Comparison of ENCODE assay signal across 28 mouse cellular contexts in the genomic region with DNA sequence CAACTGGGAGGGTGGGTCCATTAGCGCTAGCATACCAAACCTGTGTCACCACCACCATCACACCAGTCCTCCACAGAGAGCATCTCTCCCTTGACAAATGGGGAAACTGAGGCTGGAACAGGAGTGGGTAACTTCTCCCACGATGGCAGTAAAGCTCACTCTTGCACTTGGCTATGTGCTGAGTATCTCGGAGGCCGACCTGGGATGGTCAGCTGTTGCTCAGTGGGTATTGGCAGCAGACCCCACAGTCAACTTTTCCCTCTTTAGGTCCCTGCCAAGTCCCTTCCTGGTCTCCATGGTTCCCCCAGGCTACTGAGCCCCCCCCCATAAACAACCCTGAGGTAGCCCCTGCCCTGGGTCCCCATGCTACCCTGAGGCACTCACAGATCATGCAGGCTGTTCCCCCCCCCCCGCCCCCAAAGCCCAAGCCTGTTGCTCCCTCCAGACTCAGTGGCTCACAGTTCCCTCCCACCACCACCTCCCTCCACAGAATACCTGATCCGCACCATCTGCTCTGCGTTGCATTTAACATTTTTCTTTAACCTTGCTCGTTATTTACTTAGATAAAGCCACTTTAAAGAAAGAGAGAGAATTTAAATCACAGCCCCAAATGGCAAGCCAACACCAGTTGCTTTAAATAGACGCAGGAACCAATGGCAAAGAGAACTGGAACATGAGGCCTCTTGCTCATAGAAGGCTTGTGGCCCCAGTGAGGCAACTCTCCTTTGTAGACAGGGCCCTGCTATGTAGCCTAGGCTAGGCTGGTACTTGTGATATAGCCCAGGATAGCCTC. TPM values are rescaled to one million over a fixed set of nuclear protein-coding genes. Genes with fewer than 3 reads are reported as not detected.
DNase-seq lines count a peak whose midpoint lies in the region; ATAC-seq and TF ChIP-seq lines count a peak whose summit lies in the region.
"Had no signal": no experiment of that assay in that cellular context is flagged by ENCODE, and none has a peak within 500 bp of the region (broad histone marks: within the 10 kb centered on the region; RNA-seq: fewer than 3 reads in every experiment).

No protein-coding gene starts in this region.

- no peak overlapping the region for H3K4me2 ChIP-seq in hindbrain, embryonic 16.5 days (ENCODE audit: low read length)
- H3K4me2 ChIP-seq in hindbrain, embryonic 12.5 days (replicated peaks): no peak overlapping the region
- H3K4me2 ChIP-seq: embryonic facial prominence, embryonic 13.5 days; forebrain, embryonic 12.5 days; forebrain, embryonic 15.5 days; heart, embryonic 12.5 days; heart, embryonic 15.5 days; intestine, embryonic 15.5 days had no signal

- H3K4me3 ChIP-seq in hindbrain, embryonic 16.5 days (ENCODE audit: low read length): no peak overlapping the region
- no peak overlapping the region for H3K4me3 ChIP-seq in hindbrain, embryonic 12.5 days
- H3K4me3 ChIP-seq in left cerebral cortex, adult 2 months: no peak overlapping the region
- H3K4me3 ChIP-seq: embryonic facial prominence, embryonic 10.5 days; embryonic facial prominence, embryonic 13.5 days; erythroblast, embryonic 14.5 days; forebrain, embryonic 12.5 days; forebrain, embryonic 15.5 days; heart, embryonic 12.5 days; heart, embryonic 15.5 days; intestine, embryonic 15.5 days had no signal

- peak; percentile 68 to 79 for DNase-seq in cerebellum, postnatal 10 days
- no peak for DNase-seq in cerebellum, adult 11 months
- DNase-seq in left cerebral cortex, adult 2 months (ENCODE audit: extremely low spot score in 1 of 2, low spot score in 2 of 2): no peak
- no peak for DNase-seq in left cerebral cortex, adult 18-20 months (ENCODE audit: low spot score in 2 of 2)
- peak; percentile 57 for DNase-seq in brain, adult 2 months (ENCODE audit: low read depth, low spot score)
- DNase-seq in right cerebral cortex, adult 18-20 months: no peak
- DNase-seq: adrenal gland, postnatal 10 days; adrenal gland, postnatal 36 days; B cell, adult 2 months; embryo, embryonic 11 days; gastrocnemius, postnatal 25 days; heart, adult 18-20 months; heart, postnatal 10 days; heart, postnatal 36 days; kidney, adult 11 months had no signal

- no peak for TF ChIP-seq CTCF in left cerebral cortex, adult 2 months (IDR thresholded peaks at IDR 0.05)

- WGBS in hindbrain, embryonic 16.5 days: 58% methylated on average over 9 of the region's 9 CpGs
- 83% methylated on average over 9 of the region's 9 CpGs for WGBS in hindbrain, embryonic 12.5 days

- no peaks in the 10 kb centered on the region for H3K9me3 ChIP-seq in hindbrain, embryonic 16.5 days (ENCODE audit: control insufficient read depth, low read length)
- no peaks in the 10 kb centered on the region for H3K9me3 ChIP-seq in hindbrain, embryonic 12.5 days (replicated peaks)
- H3K9me3 ChIP-seq: embryonic facial prominence, embryonic 10.5 days; embryonic facial prominence, embryonic 13.5 days; forebrain, embryonic 12.5 days; forebrain, embryonic 15.5 days; heart, embryonic 12.5 days; heart, embryonic 15.5 days; intestine, embryonic 15.5 days had no signal

- no peak overlapping the region for H3K27ac ChIP-seq in hindbrain, embryonic 16.5 days (ENCODE audit: low read depth, low read length)
- no peak overlapping the region for H3K27ac ChIP-seq in hindbrain, embryonic 12.5 days
- H3K27ac ChIP-seq in left cerebral cortex, adult 2 months: peak overlapping the region; percentile 59
- H3K27ac ChIP-seq: embryonic facial prominence, embryonic 10.5 days; embryonic facial prominence, embryonic 13.5 days; forebrain, embryonic 12.5 days; forebrain, embryonic 15.5 days; heart, embryonic 15.5 days; intestine, embryonic 15.5 days had no signal

- intact Hi-C loops in left cerebral cortex, adult 2 months (cut with DNase I): no loop called here

- H3K27me3 ChIP-seq in hindbrain, embryonic 16.5 days (replicated peaks; ENCODE audit: control insufficient read depth, insufficient read depth, low read length): no peaks in the 10 kb centered on the region
- peaks cover 6% of the 10 kb centered on the region; the same call in 1 of the 2 replicates for H3K27me3 ChIP-seq in hindbrain, embryonic 12.5 days
- H3K27me3 ChIP-seq: forebrain, embryonic 15.5 days; intestine, embryonic 15.5 days had no signal

- ATAC-seq in hindbrain, embryonic 16.5 days: 0 out of 2 replicates have a peak, but pooled peaks have one; percentile 32
- no peak for ATAC-seq in hindbrain, embryonic 12.5 days (ENCODE audit: low FRiP score)
- ATAC-seq: forebrain, embryonic 15.5 days; intestine, embryonic 15.5 days; Patski had no signal

- H3K9ac ChIP-seq in hindbrain, embryonic 16.5 days (ENCODE audit: low read depth, low read length): no peak overlapping the region
- no peak overlapping the region for H3K9ac ChIP-seq in hindbrain, embryonic 12.5 days
- H3K9ac ChIP-seq: embryonic facial prominence, embryonic 13.5 days; forebrain, embryonic 12.5 days; forebrain, embryonic 15.5 days; heart, embryonic 12.5 days; heart, embryonic 15.5 days; intestine, embryonic 15.5 days had no signal

- H3K36me3 ChIP-seq in hindbrain, embryonic 16.5 days (ENCODE audit: control insufficient read depth, insufficient read depth, low read length): no peaks in the 10 kb centered on the region
- no peaks in the 10 kb centered on the region for H3K36me3 ChIP-seq in hindbrain, embryonic 12.5 days
- H3K36me3 ChIP-seq: embryonic facial prominence, embryonic 10.5 days; embryonic facial prominence, embryonic 13.5 days; forebrain, embryonic 12.5 days; forebrain, embryonic 15.5 days; G1E; heart, embryonic 12.5 days; heart, embryonic 15.5 days; intestine, embryonic 15.5 days had no signal

- peaks cover 19% of the 10 kb centered on the region for H3K4me1 ChIP-seq in hindbrain, embryonic 16.5 days (ENCODE audit: control insufficient read depth, insufficient read depth, low read depth, low read length)
- peaks cover 24% of the 10 kb centered on the region for H3K4me1 ChIP-seq in hindbrain, embryonic 12.5 days
- H3K4me1 ChIP-seq: embryonic facial prominence, embryonic 13.5 days; heart, embryonic 15.5 days; intestine, embryonic 15.5 days had no signal

RNA-seq across cellular contexts. Expression of a gene that starts 11.0 kb away (rescaled TPM):
- 102 and 109 TPM in 2 replicates for polyA plus RNA-seq in hindbrain, embryonic 16.5 days (2015; fragmentation: Nextera tagmentation; extraction: Ambion mirVana)
- 14.7 and 15.0 TPM in 2 replicates for polyA plus RNA-seq in hindbrain, embryonic 12.5 days (2016; fragmentation: Nextera tagmentation; extraction: Ambion mirVana)
- 10 to 100 TPM; 68.8 to 75.2 TPM for total RNA-seq in left cerebral cortex, adult 2 months (2021)
- 10 to 100 TPM; 55.4 to 72.1 TPM for total RNA-seq in left cerebral cortex, adult 18-20 months (2021)
- total RNA-seq: CH12.LX, G1E had no signal
- polyA plus RNA-seq: G1E, Patski had no signal

Comparison
In these comparisons a context has a peak if more than half of its experiments do, and no peak if none do; other contexts are left out.
1. DNase-seq: peak in cerebellum, postnatal 10 days (2 of 2) and brain, adult 2 months (single experiment); none in cerebellum, adult 11 months (single experiment), left cerebral cortex, adult 2 months (0 of 2), left cerebral cortex, adult 18-20 months (0 of 2) and right cerebral cortex, adult 18-20 months (single experiment).